Mouse (Mus musculus): Measurements from ENCODE around the gene Kcnk2. TPM values are rescaled to one million over a fixed set of nuclear protein-coding genes. Genes with fewer than 3 reads are reported as not detected.

Gene Kcnk2
- polyA plus RNA-seq (2012; rRNA removed), result 0.40 and 2.0 TPM in 2 replicates

DNA sequence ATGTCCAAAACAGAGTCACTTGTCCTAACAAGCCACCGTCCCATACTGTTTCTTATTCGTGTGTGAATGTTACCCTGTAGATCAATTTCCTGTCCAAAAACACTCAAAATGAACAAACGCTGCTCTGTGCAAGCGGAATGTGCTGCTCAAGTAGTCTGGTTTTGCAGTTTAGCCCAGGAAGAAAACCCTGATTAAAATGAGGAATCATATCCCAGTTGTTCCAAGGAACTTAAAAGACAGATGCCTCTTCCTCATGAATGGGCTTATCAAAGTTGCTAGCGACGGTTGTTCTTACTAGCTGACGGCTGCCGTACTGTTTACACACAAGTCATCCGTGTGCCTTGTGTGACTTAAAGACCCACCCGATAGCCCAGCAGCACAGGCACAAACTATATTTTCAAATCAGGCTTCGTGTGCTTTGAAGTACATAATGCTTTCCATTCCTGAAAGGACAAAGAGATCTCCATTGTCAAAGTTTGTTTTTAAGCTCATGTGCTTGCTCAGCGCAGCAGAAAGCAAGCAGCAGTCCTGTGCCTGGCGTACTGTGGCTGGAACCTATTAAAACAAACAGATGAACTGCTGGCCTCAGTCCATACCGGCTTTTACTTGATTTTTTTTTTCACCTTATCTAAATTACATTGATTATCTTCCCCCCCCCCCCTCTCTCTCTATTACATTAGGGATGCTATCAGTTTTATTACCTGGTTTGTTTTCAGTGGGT is at the start of gene Kcnk2:
Gene Kcnk2 (minus strand): TSS at position 51 of the 721 bp plus-strand sequence.

